Mouse (Mus musculus): ENCODE measurements around the gene Ift22. TPM values are rescaled to one million over a fixed set of nuclear protein-coding genes. Genes with fewer than 3 reads are reported as not detected.
A peak's percentile ranks its signal among the peaks of the same experiment; 100 is the strongest.

The Ift22 gene
- polyA plus RNA-seq, 1 experiment = 13.4 TPM

DNA sequence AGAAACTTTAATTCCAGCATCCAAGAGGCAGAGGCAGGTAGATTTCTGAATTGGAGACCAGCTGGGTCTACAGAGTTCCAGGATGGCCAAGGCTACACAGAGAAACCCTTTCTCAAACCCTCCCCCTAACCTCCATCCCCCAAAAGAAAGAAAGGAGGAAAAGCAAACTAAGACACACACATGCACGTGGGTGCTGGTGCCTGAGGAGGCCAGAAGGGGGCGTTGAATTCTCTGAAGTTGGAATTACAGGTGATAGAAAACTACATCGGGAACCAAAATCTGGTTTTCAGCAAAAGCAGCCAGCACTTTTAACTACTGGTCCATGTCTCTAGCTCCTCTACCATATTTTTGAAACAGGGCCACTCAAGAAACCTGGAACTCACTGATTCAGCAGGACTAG lies 3.3 kb upstream of the Ift22 start:
- DNase-seq = no peak
- 59% methylated on average over 3 of the region's 3 CpGs for WGBS
- TF ChIP-seq CTCF (IDR thresholded peaks at IDR 0.05; ENCODE audit: insufficient read depth, low read length) (no peak), POLR2A (IDR thresholded peaks at IDR 0.05; ENCODE audit: borderline replicate concordance, extremely low read depth, low read depth, low read length) (no peak)
- no peaks in the 10 kb centered on the region; the same call in 1 of the 2 replicates for H3K4me1 ChIP-seq (ENCODE audit: control insufficient read depth, insufficient read depth, low read length)
- no peak overlapping the region for H3K4me3 ChIP-seq (replicated peaks; ENCODE audit: extremely low read depth, low read depth, low read length)

DNA sequence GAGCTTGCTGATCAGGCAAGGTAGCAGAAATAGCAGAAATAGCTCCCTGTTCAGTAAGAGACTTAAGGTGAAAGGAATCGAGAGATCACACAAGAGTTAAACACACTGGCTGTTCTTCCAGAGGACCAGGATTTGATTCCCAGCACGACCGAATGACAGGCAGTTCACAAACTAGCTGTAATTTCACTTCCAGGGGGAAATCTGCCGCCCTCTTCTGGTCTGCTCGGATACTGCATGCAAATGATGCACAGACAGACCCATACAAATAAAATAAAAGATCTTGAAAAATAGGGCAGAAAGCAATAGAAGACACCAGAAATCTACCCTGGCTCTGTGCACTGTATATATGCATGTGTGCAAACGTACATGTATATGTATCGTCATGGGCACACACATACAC lies 2.3 kb upstream of the Ift22 start:
- H3K4me3 ChIP-seq (replicated peaks; ENCODE audit: extremely low read depth, low read depth, low read length) = no peak overlapping the region
- DNase-seq = peak; percentile 31
- 52% methylated on average over 7 of the region's 7 CpGs for WGBS
- H3K4me1 ChIP-seq (ENCODE audit: control insufficient read depth, insufficient read depth, low read length) = no peaks in the 10 kb centered on the region; the same call in 1 of the 2 replicates
- TF ChIP-seq CTCF (IDR thresholded peaks at IDR 0.05; ENCODE audit: insufficient read depth, low read length) (peak; percentile 35; the same call in 1 of the 2 replicates), POLR2A (IDR thresholded peaks at IDR 0.05; ENCODE audit: borderline replicate concordance, extremely low read depth, low read depth, low read length) (no peak)

DNA sequence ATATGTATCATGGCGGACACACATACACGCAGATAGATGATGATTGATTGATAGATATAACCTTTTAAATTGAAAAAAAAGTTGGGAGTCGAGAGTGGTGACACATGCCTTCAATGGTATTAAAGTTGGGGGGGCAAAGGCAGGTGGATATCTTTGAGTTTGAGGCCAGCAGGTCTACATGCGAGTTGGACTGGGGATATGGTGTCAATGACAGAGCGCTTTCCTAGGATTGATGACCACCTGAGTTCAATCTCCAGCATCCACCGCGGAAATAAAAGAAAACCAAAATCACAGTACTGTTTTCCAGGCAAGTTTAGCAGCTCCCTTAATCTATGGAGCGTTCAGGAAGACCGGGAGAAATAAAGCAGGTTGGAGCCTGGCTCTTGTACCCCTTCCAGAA lies 363 bp upstream of the Ift22 start:
- no peak overlapping the region for H3K4me3 ChIP-seq (replicated peaks; ENCODE audit: extremely low read depth, low read depth, low read length)
- 39% methylated on average over 9 of the region's 9 CpGs for WGBS
- TF ChIP-seq CTCF (IDR thresholded peaks at IDR 0.05; ENCODE audit: insufficient read depth, low read length) = no peak
- no peak for DNase-seq
- no peaks in the 10 kb centered on the region; the same call in 1 of the 2 replicates for H3K4me1 ChIP-seq (ENCODE audit: control insufficient read depth, insufficient read depth, low read length)

DNA sequence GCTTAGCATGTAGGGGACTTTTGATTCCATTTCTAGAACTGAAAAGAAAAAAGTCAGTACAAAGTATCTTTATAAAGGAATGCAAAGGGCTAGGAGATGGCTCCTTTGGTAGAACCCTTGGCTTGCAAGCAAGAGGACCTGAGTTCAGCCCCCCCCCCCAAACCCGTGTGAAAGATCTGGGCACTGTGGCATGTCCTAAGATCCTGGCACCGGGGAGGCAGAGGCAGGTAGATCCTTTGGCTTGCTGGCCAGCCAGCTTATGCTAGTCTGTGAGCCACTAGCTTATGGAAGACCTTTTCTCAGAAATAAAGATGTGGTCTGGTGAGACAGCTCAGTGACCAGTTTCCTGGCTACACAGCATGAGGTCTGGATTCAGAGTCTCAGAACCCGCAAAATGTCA lies 6.2 kb downstream of the Ift22 start:
- no peak overlapping the region for H3K4me3 ChIP-seq (replicated peaks; ENCODE audit: extremely low read depth, low read depth, low read length)
- 79% methylated on average over 3 of the region's 3 CpGs for WGBS
- H3K4me1 ChIP-seq (ENCODE audit: control insufficient read depth, insufficient read depth, low read length) = no peaks in the 10 kb centered on the region
- no peak for DNase-seq
- TF ChIP-seq CTCF (IDR thresholded peaks at IDR 0.05; ENCODE audit: insufficient read depth, low read length) (no peak), POLR2A (IDR thresholded peaks at IDR 0.05; ENCODE audit: borderline replicate concordance, extremely low read depth, low read depth, low read length) (no peak)

DNA sequence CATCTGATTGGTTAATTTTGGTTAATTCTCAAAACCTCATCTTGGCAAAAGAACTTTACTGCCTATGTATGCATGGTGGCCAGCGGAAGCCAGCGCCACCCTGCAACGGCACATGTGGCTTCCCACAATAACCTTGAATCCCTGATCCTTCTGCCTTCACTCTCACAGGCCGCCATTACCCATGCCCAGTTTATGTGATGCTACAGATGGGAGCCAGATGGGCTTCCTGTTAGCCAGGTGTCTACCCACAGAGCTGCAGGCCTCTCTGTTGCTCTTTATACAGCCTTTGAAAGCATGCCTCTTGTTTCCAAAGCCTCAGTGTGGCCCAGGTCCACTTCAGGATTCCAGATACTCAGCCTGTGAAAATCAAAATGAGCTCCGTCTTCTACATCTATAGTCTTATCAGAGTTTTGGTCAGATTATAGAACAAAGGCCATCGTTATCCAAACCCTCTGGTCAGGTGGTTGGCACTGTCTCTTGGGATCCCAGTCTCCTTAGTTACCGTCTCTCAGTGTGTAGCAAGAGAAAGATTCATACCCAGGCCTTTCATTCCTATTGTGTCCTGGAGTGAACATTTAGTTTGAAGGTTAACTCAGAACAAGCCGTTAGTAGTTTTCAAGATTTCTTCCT lies 9.8 kb downstream of the Ift22 start:
- no peak for TF ChIP-seq POLR2A (IDR thresholded peaks at IDR 0.05; ENCODE audit: borderline replicate concordance, extremely low read depth, low read depth, low read length)
- TF ChIP-seq CTCF (IDR thresholded peaks at IDR 0.05; ENCODE audit: insufficient read depth, low read length) = no peak
- DNase-seq = no peak
- Histone ChIP-seq H3K4me3 (replicated peaks; ENCODE audit: extremely low read depth, low read depth, low read length) (no peak overlapping the region), H3K4me1 (ENCODE audit: control insufficient read depth, insufficient read depth, low read length) (no peaks in the 10 kb centered on the region)
- WGBS = 95% methylated on average over 8 of the region's 8 CpGs

DNA sequence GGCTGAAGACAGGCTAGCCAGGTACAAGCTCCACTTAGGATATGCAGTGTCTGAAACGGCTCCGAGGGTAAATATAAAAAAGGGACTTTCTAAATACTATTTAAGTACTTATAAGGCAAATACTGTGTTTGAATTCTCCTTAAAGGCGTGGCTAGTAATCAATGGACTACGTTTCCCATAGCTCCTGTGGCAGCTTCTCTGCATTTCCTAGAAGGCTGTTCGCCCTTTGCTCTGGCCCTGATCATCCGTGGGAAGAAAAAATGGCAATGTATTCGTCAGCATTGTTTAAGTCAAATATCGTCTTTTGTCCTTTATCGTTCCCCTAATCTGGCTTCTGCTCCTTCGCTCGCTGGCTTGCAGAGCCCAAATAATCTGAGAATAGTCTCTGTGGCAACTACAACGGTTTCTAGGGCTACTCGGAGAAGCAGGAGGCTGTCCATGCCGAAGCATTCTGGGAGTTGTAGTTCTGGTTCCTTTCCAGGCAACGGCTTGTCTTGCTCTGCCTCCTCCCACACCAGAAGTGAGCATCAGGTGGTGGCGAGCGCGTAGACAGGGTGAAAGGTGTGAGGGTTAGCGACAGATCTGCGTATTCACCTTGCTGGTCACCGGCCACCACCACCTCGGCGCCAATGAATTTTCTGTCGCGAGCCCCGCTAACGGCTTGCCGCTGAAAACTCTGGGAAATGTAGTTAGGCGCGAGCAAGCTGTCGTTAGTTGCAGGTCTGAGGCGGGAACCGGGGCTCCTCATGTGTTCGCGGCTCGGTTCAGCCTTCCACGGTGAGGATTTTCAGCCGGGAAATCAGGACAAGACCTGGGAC lies 10.9 kb downstream of the Ift22 start:
- no peak for TF ChIP-seq CTCF (IDR thresholded peaks at IDR 0.05; ENCODE audit: insufficient read depth, low read length)
- peak; percentile 40; the same call in 1 of the 2 replicates for TF ChIP-seq POLR2A (IDR thresholded peaks at IDR 0.05; ENCODE audit: borderline replicate concordance, extremely low read depth, low read depth, low read length)
- no peaks in the 10 kb centered on the region for H3K4me1 ChIP-seq (ENCODE audit: control insufficient read depth, insufficient read depth, low read length)
- peak; percentile 80 for DNase-seq
- WGBS = 2% methylated on average over 38 of the region's 38 CpGs
- peak overlapping the region; percentile 74 for H3K4me3 ChIP-seq (replicated peaks; ENCODE audit: extremely low read depth, low read depth, low read length)

DNA sequence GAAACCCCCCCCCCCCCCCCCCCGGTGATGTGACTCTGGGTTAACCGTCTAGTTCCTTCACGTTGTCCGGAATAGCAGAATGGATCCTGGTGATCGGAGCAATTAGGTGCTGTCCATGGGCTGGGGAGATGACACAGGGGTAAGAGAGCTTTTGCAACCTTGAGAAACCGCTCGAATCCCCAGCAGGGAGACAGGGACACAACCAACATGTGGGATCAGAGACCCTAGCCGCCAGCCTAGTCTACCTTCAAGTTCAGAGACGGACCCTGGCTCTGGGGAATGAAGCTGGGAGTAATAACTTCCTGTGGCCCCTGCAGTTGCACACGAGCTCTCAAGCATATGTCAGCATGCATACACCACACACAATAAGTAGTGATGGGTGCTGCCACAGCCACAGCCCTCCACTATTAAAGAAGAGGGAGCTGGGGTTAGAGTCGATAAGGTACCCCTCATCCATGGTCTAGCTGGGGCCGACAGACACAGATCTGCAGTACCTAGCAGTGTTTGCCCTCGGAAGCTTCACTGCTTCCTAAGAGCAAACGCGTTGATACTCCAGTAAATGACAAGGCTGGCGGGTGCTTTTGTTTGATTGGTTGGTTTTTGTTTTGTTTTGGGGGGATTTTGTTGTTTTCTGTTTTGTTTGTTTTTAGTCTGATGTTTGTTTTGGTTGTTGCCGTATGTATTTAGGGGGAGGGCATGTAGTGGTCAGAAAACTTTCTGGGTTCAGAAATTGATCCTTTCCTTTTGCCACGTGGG lies 11.8 kb downstream of the Ift22 start:
- Histone ChIP-seq H3K4me1 (ENCODE audit: control insufficient read depth, insufficient read depth, low read length) (no peaks in the 10 kb centered on the region), H3K4me3 (replicated peaks; ENCODE audit: extremely low read depth, low read depth, low read length) (no peak overlapping the region)
- 17% methylated on average over 17 of the region's 18 CpGs for WGBS
- no peak for TF ChIP-seq POLR2A (IDR thresholded peaks at IDR 0.05; ENCODE audit: borderline replicate concordance, extremely low read depth, low read depth, low read length)
- no peak for TF ChIP-seq CTCF (IDR thresholded peaks at IDR 0.05; ENCODE audit: insufficient read depth, low read length)
- no peak for DNase-seq

DNA sequence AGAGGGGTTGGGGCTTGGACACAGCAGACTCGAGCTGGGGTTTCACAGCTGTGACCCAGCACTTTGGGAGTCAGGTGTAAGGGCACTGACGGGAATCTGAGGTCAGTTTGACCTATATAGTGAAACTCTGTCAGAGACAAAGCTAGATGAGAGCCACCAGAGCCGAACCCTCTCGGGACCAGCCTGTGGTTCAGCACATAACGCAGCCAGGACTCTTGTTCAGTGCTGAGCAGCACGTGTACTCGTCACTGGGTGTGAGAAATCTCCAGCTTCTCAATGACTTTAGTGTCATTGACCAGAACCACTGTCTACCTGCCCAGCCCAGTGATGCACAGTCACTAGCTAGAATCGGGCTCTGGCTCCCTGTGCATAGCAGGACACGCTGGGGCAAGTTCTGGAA lies 14.9 kb downstream of the Ift22 start:
- TF ChIP-seq CTCF (IDR thresholded peaks at IDR 0.05; ENCODE audit: insufficient read depth, low read length) = no peak
- TF ChIP-seq POLR2A (IDR thresholded peaks at IDR 0.05; ENCODE audit: borderline replicate concordance, extremely low read depth, low read depth, low read length) = no peak
- Histone ChIP-seq H3K4me3 (replicated peaks; ENCODE audit: extremely low read depth, low read depth, low read length) (no peak overlapping the region), H3K4me1 (ENCODE audit: control insufficient read depth, insufficient read depth, low read length) (no peaks in the 10 kb centered on the region)
- DNase-seq = no peak
- WGBS = 86% methylated on average over 9 of the region's 9 CpGs

DNA sequence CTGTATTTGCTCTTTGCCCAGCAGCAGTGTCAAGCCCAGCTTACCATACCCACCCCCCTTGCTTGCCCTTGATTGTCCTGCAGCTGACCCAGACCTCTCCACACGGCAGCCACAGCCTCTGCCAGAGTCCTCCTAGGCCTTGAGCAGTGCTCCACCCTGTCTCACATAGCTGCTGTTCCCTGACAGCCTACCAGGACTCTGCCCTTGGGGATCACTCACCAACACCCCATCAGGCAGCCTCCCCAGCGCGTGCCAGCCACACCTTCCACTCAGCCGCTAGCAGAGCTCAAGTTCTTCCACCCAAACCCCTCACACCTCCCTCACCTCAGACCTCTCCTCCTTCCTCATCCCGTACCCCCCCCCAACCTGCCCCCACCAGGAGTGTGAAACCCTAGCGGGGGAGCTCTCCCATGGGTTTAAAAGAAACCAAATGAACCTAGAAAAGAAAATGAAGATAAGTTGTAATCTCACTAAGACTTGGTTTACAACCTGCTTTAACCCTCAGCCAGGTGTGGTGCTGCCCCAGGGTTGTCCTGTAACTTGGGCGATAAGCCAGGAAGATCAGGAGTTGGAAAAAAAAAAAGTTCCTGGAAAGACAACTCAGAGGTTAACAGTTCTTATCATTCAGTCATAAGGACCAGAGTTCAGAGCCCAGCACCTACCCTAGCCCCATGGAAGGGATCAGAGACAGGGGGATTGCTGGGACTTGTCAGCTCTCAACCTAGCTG lies 16.0 kb downstream of the Ift22 start:
- Histone ChIP-seq H3K4me1 (ENCODE audit: control insufficient read depth, insufficient read depth, low read length) (no peaks in the 10 kb centered on the region), H3K4me3 (replicated peaks; ENCODE audit: extremely low read depth, low read depth, low read length) (no peak overlapping the region)
- 45% methylated on average over 7 of the region's 7 CpGs for WGBS
- TF ChIP-seq CTCF (IDR thresholded peaks at IDR 0.05; ENCODE audit: insufficient read depth, low read length) (no peak), POLR2A (IDR thresholded peaks at IDR 0.05; ENCODE audit: borderline replicate concordance, extremely low read depth, low read depth, low read length) (no peak)
- no peak for DNase-seq
